Mouse (Mus musculus): ENCODE data around the gene Cfap77.

- TF ChIP-seq CTCF (IDR thresholded peaks at IDR 0.05; ENCODE audit: borderline replicate concordance, control insufficient read depth, extremely low read depth, insufficient read depth, low read length, poor library complexity) (no peak), POLR2A (IDR thresholded peaks at IDR 0.05; ENCODE audit: control insufficient read depth, extremely low read depth, insufficient read depth, low read length, poor library complexity) (no peak)
These were observed 8.7 kb downstream of the Cfap77 start for GRCm38 (mm10) chr2:29046151-29046550.
